Mouse (Mus musculus): Measurements from ENCODE around the gene Btla. TPM values are rescaled to one million over a fixed set of nuclear protein-coding genes. Genes with fewer than 3 reads are reported as not detected.

The Btla gene
- polyA plus RNA-seq, 1 experiment from 2014 or later = 0.18 TPM

- Histone ChIP-seq H3K27me3 (no peaks in the 10 kb centered on the region), H3K9me3 (no peaks in the 10 kb centered on the region), H3K36me3 (no peaks in the 10 kb centered on the region), H3K27ac (replicated peaks) (no peak overlapping the region), H3K4me1 (replicated peaks) (no peaks in the 10 kb centered on the region), H3K9ac (no peak overlapping the region), H3K4me2 (no peak overlapping the region), H3K4me3 (no peak overlapping the region)
- no peak for ATAC-seq (ENCODE audit: low read depth)
Measured at GRCm38 (mm10) chr16:45262051-45262450, 37.9 kb downstream of the Btla start.

DNA sequence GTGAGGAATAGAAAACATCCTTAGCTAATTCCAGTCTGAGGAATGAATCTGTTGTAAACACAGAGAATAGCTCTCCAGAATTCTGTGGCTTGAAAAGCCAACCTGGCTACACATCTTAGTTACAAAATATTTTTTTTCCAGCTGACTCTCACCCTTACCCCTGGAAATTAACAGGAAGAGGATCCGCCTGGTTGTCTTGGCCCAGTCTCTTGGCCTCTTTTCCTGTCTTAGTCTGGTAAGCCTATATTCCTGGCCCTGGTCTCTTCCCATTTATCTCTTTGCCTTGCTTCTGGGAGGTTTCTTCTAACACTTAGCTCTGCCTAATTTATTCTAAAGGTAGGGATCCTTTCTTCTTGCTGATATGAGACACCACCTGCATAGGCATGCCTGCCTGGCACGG lies 45.8 kb downstream of the Btla start:
- H3K36me3 ChIP-seq = no peaks in the 10 kb centered on the region
- no peak overlapping the region for H3K4me3 ChIP-seq
- WGBS = 81% methylated on average over 2 of the region's 2 CpGs
- no peak overlapping the region for H3K9ac ChIP-seq
- H3K4me1 ChIP-seq (replicated peaks) = no peaks in the 10 kb centered on the region
- H3K27me3 ChIP-seq = no peaks in the 10 kb centered on the region
- H3K4me2 ChIP-seq = no peak overlapping the region
- ATAC-seq (ENCODE audit: low read depth) = no peak
- H3K27ac ChIP-seq (replicated peaks) = no peak overlapping the region
- H3K9me3 ChIP-seq = no peaks in the 10 kb centered on the region

DNA sequence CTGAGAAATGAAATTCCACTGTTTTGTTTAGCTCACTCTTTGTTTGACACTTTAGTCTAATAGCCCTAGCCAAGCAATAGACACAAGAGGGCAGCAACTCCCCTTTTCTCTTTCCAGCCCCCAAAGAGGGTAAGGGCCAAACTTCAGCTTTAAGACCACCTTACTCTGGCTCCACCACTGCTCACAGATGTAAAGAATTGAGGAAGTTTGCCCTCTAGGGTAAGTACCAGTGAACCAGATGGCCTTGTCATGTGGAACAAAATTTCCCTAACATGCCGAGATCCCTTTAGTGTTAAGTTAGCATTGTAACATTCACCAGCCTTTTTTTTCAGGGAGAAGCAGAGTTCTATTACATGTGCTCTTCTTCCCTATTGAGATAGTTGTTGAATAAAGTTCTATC lies 59.0 kb downstream of the Btla start:
- 83% methylated on average over 1 of the region's 1 CpGs for WGBS
- no peak overlapping the region for H3K27ac ChIP-seq (replicated peaks)
- no peaks in the 10 kb centered on the region for H3K27me3 ChIP-seq
- H3K36me3 ChIP-seq = no peaks in the 10 kb centered on the region
- no peaks in the 10 kb centered on the region for H3K9me3 ChIP-seq
- H3K4me3 ChIP-seq = no peak overlapping the region
- ATAC-seq (ENCODE audit: low read depth) = no peak
- H3K4me2 ChIP-seq = no peak overlapping the region
- H3K9ac ChIP-seq = no peak overlapping the region
- H3K4me1 ChIP-seq (replicated peaks) = no peaks in the 10 kb centered on the region

DNA sequence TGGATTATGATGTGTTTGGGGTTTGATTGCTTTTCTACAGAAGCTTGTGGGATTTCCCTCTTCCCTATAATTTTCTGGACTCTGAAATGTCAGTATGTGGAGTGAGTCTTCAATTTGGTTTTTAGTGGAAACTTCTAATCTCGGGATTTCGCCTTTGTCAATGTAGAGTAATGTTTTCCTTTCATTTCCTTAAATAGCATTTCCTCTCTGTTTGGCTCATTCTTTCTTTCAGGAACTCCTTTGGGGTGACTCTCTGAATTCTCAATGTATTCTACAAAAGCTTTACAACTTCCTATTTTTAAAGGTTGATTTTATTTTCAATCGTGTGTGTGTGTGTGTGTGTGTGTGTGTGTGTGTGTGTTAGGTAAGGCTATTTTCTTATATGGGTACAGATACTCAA lies 73.7 kb downstream of the Btla start:
- Histone ChIP-seq H3K4me2 (no peak overlapping the region), H3K36me3 (no peaks in the 10 kb centered on the region), H3K9me3 (no peaks in the 10 kb centered on the region), H3K9ac (no peak overlapping the region), H3K4me3 (no peak overlapping the region), H3K27ac (replicated peaks) (no peak overlapping the region), H3K27me3 (no peaks in the 10 kb centered on the region), H3K4me1 (replicated peaks) (no peaks in the 10 kb centered on the region)
- no peak for ATAC-seq (ENCODE audit: low read depth)
- WGBS = 74% methylated on average over 3 of the region's 3 CpGs

Other genes starting within 250 kb of the Btla start
- 22.8 and 23.4 TPM in 2 replicates for gene Ccdc80, start 130.9 kb upstream of the Btla start, polyA plus RNA-seq (2015; fragmentation: Nextera tagmentation; extraction: Ambion mirVana)
- 31.1 and 33.4 TPM in 2 replicates for gene Slc35a5, start 65.6 kb upstream of the Btla start, polyA plus RNA-seq (2015; fragmentation: Nextera tagmentation; extraction: Ambion mirVana)
- 60.4 and 61.6 TPM in 2 replicates for gene Atg3, start 65.5 kb upstream of the Btla start, polyA plus RNA-seq (2015; fragmentation: Nextera tagmentation; extraction: Ambion mirVana)
- gene Cd200, start 184.7 kb downstream of the Btla start, polyA plus RNA-seq (2015; fragmentation: Nextera tagmentation; extraction: Ambion mirVana) = 207 and 220 TPM in 2 replicates

Measured in neural tube, embryonic 13.5 days (tissue).